Mouse (Mus musculus) forebrain, embryonic 15.5 days (tissue): ENCODE measurements around the gene Bpnt1. TPM values are rescaled to one million over a fixed set of nuclear protein-coding genes. Genes with fewer than 3 reads are reported as not detected.
A peak's percentile ranks its signal among the peaks of the same experiment; 100 is the strongest.
"Not testable (repeated sequence)": the region's sequence is repeated elsewhere in the genome, so short reads cannot be mapped to it uniquely, and the experiment has no call there.

Experiments used
- ATAC-seq: fragments of 200-750 bp; cut with Nextera tagmentation; replicated peaks from 2 replicates; pipeline ENCODE4 v1.8.0; 2017; ENCODE audit warnings: mild to moderate bottlenecking, moderate TSS enrichment, moderate library complexity
- H3K27ac ChIP-seq: fragments of 300-500 bp; sonication (generic); replicated peaks from 2 replicates; pipeline ENCODE4 v1.5.1; 2015; ENCODE audit warnings: mild to moderate bottlenecking, inconsistent platforms
- H3K27me3 ChIP-seq: fragments of 300-500 bp; sonication (generic); 2 replicates; pipeline ENCODE4 v1.6.1; 2015; ENCODE audit warnings: inconsistent platforms
- H3K36me3 ChIP-seq: fragments of 300-500 bp; sonication (generic); 2 replicates; pipeline ENCODE4 v1.6.1; 2015; ENCODE audit warnings: mild to moderate bottlenecking, inconsistent platforms
- H3K4me1 ChIP-seq: fragments of 300-500 bp; sonication (generic); 2 replicates; pipeline ENCODE4 v1.6.1; 2015; ENCODE audit warnings: inconsistent platforms
- H3K4me2 ChIP-seq: fragments of 300-500 bp; sonication (generic); replicated peaks from 2 replicates; pipeline ENCODE4 v1.6.1; 2015; ENCODE audit warnings: mild to moderate bottlenecking, inconsistent platforms
- H3K4me3 ChIP-seq: fragments of 300-500 bp; sonication (generic); 2 replicates; pipeline ENCODE4 v1.5.1; 2015; ENCODE audit warnings: mild to moderate bottlenecking, inconsistent platforms
- H3K9ac ChIP-seq: fragments of 300-500 bp; sonication (generic); replicated peaks from 2 replicates; pipeline ENCODE4 v1.6.1; 2015; ENCODE audit warnings: mild to moderate bottlenecking, inconsistent platforms
- H3K9me3 ChIP-seq: fragments of 300-500 bp; sonication (generic); 2 replicates; pipeline ENCODE4 v1.6.1; 2016; ENCODE audit warnings: inconsistent platforms
- WGBS: fragments of 180-500 bp; shearing (Covaris S2); methylation state at CpG from one replicate; pipeline ENCODE4 v1.1.7; 2015; ENCODE audit warnings: mixed read lengths; 5-methylcytosine and 5-hydroxymethylcytosine counted together
- polyA plus RNA-seq: library from polyadenylated mRNA; unstranded; fragments of >200 nt; fragmentation: Nextera tagmentation; extraction: Ambion mirVana; gene quantifications from 2 replicates; pipeline ENCODE4 v1.2.1, GENCODE M21; 2015

The Bpnt1 gene
- polyA plus RNA-seq, 1 experiment from 2014 or later: 34.5 TPM

GRCm38 (mm10) chr1:185307645-185308044, 24.3 kb upstream of the Bpnt1 start:
- H3K27ac ChIP-seq: no peak overlapping the region
- H3K27me3 ChIP-seq: no peaks in the 10 kb centered on the region
- peaks cover 19% of the 10 kb centered on the region for H3K36me3 ChIP-seq
- H3K4me3 ChIP-seq: no peak overlapping the region
- no peak overlapping the region for H3K9ac ChIP-seq
- H3K9me3 ChIP-seq: no peaks in the 10 kb centered on the region
- H3K4me1 ChIP-seq: no peaks in the 10 kb centered on the region
- 95% methylated on average over 7 of the region's 7 CpGs for WGBS
- H3K4me2 ChIP-seq: no peak overlapping the region
- ATAC-seq: no peak

GRCm38 (mm10) chr1:185308334-185308733, 23.6 kb upstream of the Bpnt1 start:
- ATAC-seq: no peak
- WGBS: 94% methylated on average over 2 of the region's 2 CpGs
- Histone ChIP-seq H3K36me3 (peaks cover 21% of the 10 kb centered on the region), H3K4me3 (no peak overlapping the region), H3K27me3 (no peaks in the 10 kb centered on the region), H3K27ac (no peak overlapping the region), H3K4me2 (no peak overlapping the region), H3K9ac (no peak overlapping the region), H3K9me3 (no peaks in the 10 kb centered on the region), H3K4me1 (no peaks in the 10 kb centered on the region)

- Histone ChIP-seq H3K4me3 (no peak overlapping the region), H3K27ac (no peak overlapping the region), H3K9ac (no peak overlapping the region), H3K36me3 (peaks cover 27% of the 10 kb centered on the region), H3K9me3 (no peaks in the 10 kb centered on the region), H3K27me3 (no peaks in the 10 kb centered on the region), H3K4me1 (no peaks in the 10 kb centered on the region), H3K4me2 (no peak overlapping the region)
- WGBS: 81% methylated on average over 4 of the region's 4 CpGs
- no peak for ATAC-seq
These were observed 23.0 kb upstream of the Bpnt1 start for GRCm38 (mm10) chr1:185308908-185309307.

GRCm38 (mm10) chr1:185311949-185312348, 20.0 kb upstream of the Bpnt1 start:
- H3K9me3 ChIP-seq: no peaks in the 10 kb centered on the region
- WGBS: 93% methylated on average over 9 of the region's 9 CpGs
- ATAC-seq: no peak
- H3K36me3 ChIP-seq: peaks cover 43% of the 10 kb centered on the region
- no peak overlapping the region for H3K9ac ChIP-seq
- no peak overlapping the region for H3K4me3 ChIP-seq
- no peaks in the 10 kb centered on the region for H3K4me1 ChIP-seq
- H3K4me2 ChIP-seq: no peak overlapping the region
- no peaks in the 10 kb centered on the region for H3K27me3 ChIP-seq
- H3K27ac ChIP-seq: no peak overlapping the region

- 94% methylated on average over 4 of the region's 4 CpGs for WGBS
- H3K4me1 ChIP-seq: no peaks in the 10 kb centered on the region
- no peak overlapping the region for H3K4me2 ChIP-seq
- no peaks in the 10 kb centered on the region for H3K9me3 ChIP-seq
- H3K27me3 ChIP-seq: no peaks in the 10 kb centered on the region
- peaks cover 47% of the 10 kb centered on the region for H3K36me3 ChIP-seq
- no peak for ATAC-seq
- no peak overlapping the region for H3K9ac ChIP-seq
- no peak overlapping the region for H3K4me3 ChIP-seq
- H3K27ac ChIP-seq: no peak overlapping the region
These were observed 17.4 kb upstream of the Bpnt1 start for GRCm38 (mm10) chr1:185314546-185314945.

- Histone ChIP-seq H3K9me3 (no peaks in the 10 kb centered on the region), H3K36me3 (peaks cover 58% of the 10 kb centered on the region), H3K27ac (no peak overlapping the region), H3K27me3 (no peaks in the 10 kb centered on the region), H3K4me1 (no peaks in the 10 kb centered on the region), H3K4me2 (no peak overlapping the region), H3K4me3 (no peak overlapping the region), H3K9ac (no peak overlapping the region)
- WGBS: 82% methylated on average over 16 of the region's 16 CpGs
- no peak for ATAC-seq
These were observed 15.9 kb upstream of the Bpnt1 start for GRCm38 (mm10) chr1:185315846-185316568.

- not testable (repeated sequence) for H3K9ac ChIP-seq, H3K27ac ChIP-seq, H3K9me3 ChIP-seq, ATAC-seq, H3K27me3 ChIP-seq
- H3K4me2 ChIP-seq: peak overlapping the region; percentile 66
- 58% methylated on average over 3 of the region's 3 CpGs for WGBS
- H3K36me3 ChIP-seq: peaks cover 39% of the 10 kb centered on the region
- peak overlapping the region; percentile 84 for H3K4me3 ChIP-seq
- H3K4me1 ChIP-seq: peaks cover 21% of the 10 kb centered on the region
These were observed 4.1 kb upstream of the Bpnt1 start for GRCm38 (mm10) chr1:185327754-185328345.

- ATAC-seq: peak; percentile 90
- Histone ChIP-seq H3K27me3 (no peaks in the 10 kb centered on the region), H3K4me2 (peak within 1 kb of the TSS; percentile 66), H3K9ac (peak within 1 kb of the TSS; percentile 93), H3K4me3 (peak within 1 kb of the TSS; percentile 84), H3K36me3 (peaks cover 28% of the 10 kb centered on the region), H3K4me1 (peaks cover 32% of the 10 kb centered on the region), H3K27ac (peak within 1 kb of the TSS; percentile 94), H3K9me3 (no peaks in the 10 kb centered on the region)
- under 1% methylated on average over 76 of the region's 76 CpGs for WGBS
These were observed 3.0 kb upstream of the Bpnt1 start, which contains the start of gene Iars2 for GRCm38 (mm10) chr1:185328721-185329610. Iars2 (minus strand) TSS chr1:185329396.

- no peak overlapping the region for H3K9ac ChIP-seq
- H3K27ac ChIP-seq: no peak overlapping the region
- 90% methylated on average over 8 of the region's 8 CpGs for WGBS
- ATAC-seq: no peak
- H3K36me3 ChIP-seq: peaks cover 21% of the 10 kb centered on the region
- H3K4me2 ChIP-seq: peak overlapping the region; percentile 66; the same call in 1 of the 2 replicates
- H3K9me3 ChIP-seq: no peaks in the 10 kb centered on the region
- H3K4me3 ChIP-seq: peak overlapping the region; percentile 84
- peaks cover 40% of the 10 kb centered on the region for H3K4me1 ChIP-seq
- H3K27me3 ChIP-seq: no peaks in the 10 kb centered on the region
These were observed 2.1 kb upstream of the Bpnt1 start for GRCm38 (mm10) chr1:185329851-185330250.

GRCm38 (mm10) chr1:185331364-185331763, 585 bp upstream of the Bpnt1 start:
- WGBS: 52% methylated on average over 5 of the region's 5 CpGs
- H3K4me1 ChIP-seq: peaks cover 41% of the 10 kb centered on the region
- ATAC-seq: no peak
- peaks cover 8% of the 10 kb centered on the region for H3K36me3 ChIP-seq
- H3K27ac ChIP-seq: peak overlapping the region; percentile 91
- peak overlapping the region; percentile 58 for H3K4me3 ChIP-seq
- no peaks in the 10 kb centered on the region for H3K27me3 ChIP-seq
- H3K9ac ChIP-seq: no peak overlapping the region
- H3K4me2 ChIP-seq: peak overlapping the region; percentile 49
- no peaks in the 10 kb centered on the region for H3K9me3 ChIP-seq

- H3K9ac ChIP-seq: 0 out of 2 replicates have a peak overlapping the region, but pooled peaks have one; percentile 13
- ATAC-seq: no peak
- no peak overlapping the region for H3K4me3 ChIP-seq
- no peak overlapping the region for H3K27ac ChIP-seq
- H3K4me2 ChIP-seq: no peak overlapping the region
- H3K36me3 ChIP-seq: no peaks in the 10 kb centered on the region
- 91% methylated on average over 5 of the region's 5 CpGs for WGBS
- H3K9me3 ChIP-seq: no peaks in the 10 kb centered on the region
- H3K27me3 ChIP-seq: no peaks in the 10 kb centered on the region
- H3K4me1 ChIP-seq: peaks cover 34% of the 10 kb centered on the region
These were observed 1.7 kb downstream of the Bpnt1 start for GRCm38 (mm10) chr1:185333651-185334050.

GRCm38 (mm10) chr1:185334136-185334535, 2.2 kb downstream of the Bpnt1 start:
- no peaks in the 10 kb centered on the region for H3K9me3 ChIP-seq
- H3K4me3 ChIP-seq: no peak overlapping the region
- H3K27ac ChIP-seq: no peak overlapping the region
- WGBS: 76% methylated on average over 4 of the region's 4 CpGs
- no peaks in the 10 kb centered on the region for H3K27me3 ChIP-seq
- H3K4me2 ChIP-seq: no peak overlapping the region
- H3K9ac ChIP-seq: no peak overlapping the region; the same call in 1 of the 2 replicates
- no peaks in the 10 kb centered on the region for H3K36me3 ChIP-seq
- no peak for ATAC-seq
- peaks cover 34% of the 10 kb centered on the region for H3K4me1 ChIP-seq
